Mouse (Mus musculus) kidney, adult 2 months (tissue): ENCODE measurements around the gene Calml4.

ENCODE experiments used
- CTCF ChIP-seq: fragments of 200-500 bp; conservative IDR thresholded peaks from 2 replicates; pipeline ENCODE4 v1.5.1; 2011; ENCODE audit warnings: low read depth, mild to moderate bottlenecking, control low read depth, low read length, moderate library complexity, mixed read lengths; ENCODE audit not compliant: insufficient read depth, insufficient read length
- POLR2A ChIP-seq: fragments of 200-500 bp; IDR thresholded peaks from one replicate; pipeline ENCODE4 v1.6.1; 2011; ENCODE audit warnings: low read depth, low read length, control low read depth

DNA sequence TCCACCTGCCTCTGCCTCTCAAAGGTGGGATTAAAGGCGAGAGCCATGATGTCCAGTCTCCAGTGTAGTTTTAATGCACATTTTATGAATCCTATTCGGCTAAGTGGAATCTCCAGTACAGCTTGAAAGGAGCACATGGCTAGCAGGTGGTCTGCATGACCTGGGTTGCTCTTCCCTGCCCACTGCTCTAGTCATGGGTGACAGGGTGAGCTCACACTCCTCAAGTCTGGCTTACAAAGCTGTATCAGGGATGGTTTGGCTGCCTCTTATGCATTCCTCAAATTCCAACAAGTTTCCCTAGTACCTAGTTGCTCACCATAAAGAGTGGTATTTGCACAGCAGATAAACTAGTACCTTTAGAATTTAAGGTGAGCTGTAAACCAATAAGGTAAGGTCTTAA lies 19.9 kb downstream of the Calml4 start:
- TF ChIP-seq CTCF (no peak), POLR2A (no peak)
